In genomic region chr7:140126934-140127333, GRCm38 (mm10) we compare ENCODE assay signal across 16 mouse cellular contexts. TPM values are rescaled to one million over a fixed set of nuclear protein-coding genes. Genes with fewer than 3 reads are reported as not detected.
DNase-seq lines count a peak whose midpoint lies in the region; ATAC-seq and TF ChIP-seq lines count a peak whose summit lies in the region.
"Had no signal": no experiment of that assay in that cellular context is flagged by ENCODE, and none has a peak within 500 bp of the region (broad histone marks: within the 10 kb centered on the region; RNA-seq: fewer than 3 reads in every experiment).

No protein-coding gene starts in this region.

- H3K4me2 ChIP-seq in liver, embryonic 11.5 days, result peak overlapping the region; percentile 19
- H3K4me2 ChIP-seq in embryonic facial prominence, embryonic 15.5 days (replicated peaks), result 0 out of 2 replicates have a peak overlapping the region, but pooled peaks have one; percentile 19
- H3K4me2 ChIP-seq in liver, embryonic 15.5 days, result peak overlapping the region; percentile 10; the same call in 1 of the 2 replicates
- H3K4me2 ChIP-seq: hindbrain, embryonic 14.5 days had no signal

- no peaks in the 10 kb centered on the region for H3K27me3 ChIP-seq in liver, embryonic 11.5 days (replicated peaks; ENCODE audit: control insufficient read depth, insufficient read depth, low read length)
- H3K27me3 ChIP-seq in embryonic facial prominence, embryonic 15.5 days, result no peaks in the 10 kb centered on the region
- no peaks in the 10 kb centered on the region for H3K27me3 ChIP-seq in liver, embryonic 15.5 days
- H3K27me3 ChIP-seq: limb, embryonic 15.5 days; neural tube, embryonic 15.5 days had no signal

- DNase-seq in liver, embryonic 11.5 days (ENCODE audit: low spot score), result no peak
- DNase-seq in liver, result no peak
- DNase-seq in ES-E14 (ENCODE audit: low read depth, low spot score), result no peak
- no peak for DNase-seq in cerebellum, adult 11 months
- no peak for DNase-seq in spleen, postnatal 14 days (ENCODE audit: low spot score in 2 of 2)
- DNase-seq in heart, postnatal 4 days, result no peak
- DNase-seq: cerebellum, postnatal 10 days; kidney, postnatal 10 days; midbrain, embryonic 14.5 days; right cerebral cortex, postnatal 25 days had no signal

- WGBS in liver, embryonic 11.5 days, result 82% methylated on average over 3 of the region's 3 CpGs
- WGBS in embryonic facial prominence, embryonic 15.5 days, result 74% methylated on average over 3 of the region's 3 CpGs
- WGBS in liver, embryonic 15.5 days (ENCODE audit: insufficient replicate concordance), result 54% methylated on average over 3 of the region's 3 CpGs

- in situ Hi-C loops in ES-E14 (cut with MboI; ENCODE audit: low sequenced_read_pairs in 2 of 2, unreplicated experiment in 2 of 2), result no loop called here

- no peaks in the 10 kb centered on the region for H3K9me3 ChIP-seq in liver, embryonic 11.5 days (ENCODE audit: control insufficient read depth, low read length)
- H3K9me3 ChIP-seq in ES-E14 (ENCODE audit: control insufficient read depth, insufficient read depth, low read depth, low read length), result no peaks in the 10 kb centered on the region
- H3K9me3 ChIP-seq in embryonic facial prominence, embryonic 15.5 days (replicated peaks), result no peaks in the 10 kb centered on the region
- no peaks in the 10 kb centered on the region for H3K9me3 ChIP-seq in liver, embryonic 15.5 days (replicated peaks)
- H3K9me3 ChIP-seq: limb, embryonic 15.5 days; neural tube, embryonic 15.5 days had no signal

- peaks cover 3% of the 10 kb centered on the region for H3K4me1 ChIP-seq in liver, embryonic 11.5 days (replicated peaks; ENCODE audit: control insufficient read depth, insufficient read depth, low read length)
- H3K4me1 ChIP-seq in ES-E14 (ENCODE audit: control insufficient read depth in 2 of 2, insufficient read depth in 2 of 2, low read length in 2 of 2, poor library complexity in 1 of 2), result peaks cover 0 to 15% of the 10 kb centered on the region in 2 experiments; a peak in 1 of 4 replicates
- H3K4me1 ChIP-seq in embryonic facial prominence, embryonic 15.5 days, result peaks cover 16% of the 10 kb centered on the region
- H3K4me1 ChIP-seq in liver, embryonic 15.5 days (replicated peaks), result peaks cover 29% of the 10 kb centered on the region

- H3K9ac ChIP-seq in liver, embryonic 11.5 days (ENCODE audit: low read depth, low read length), result no peak overlapping the region
- H3K9ac ChIP-seq in ES-E14 (ENCODE audit: insufficient read depth, low read depth, low read length, poor library complexity, severe bottlenecking), result peak overlapping the region; percentile 4; the same call in 1 of the 2 replicates
- H3K9ac ChIP-seq in embryonic facial prominence, embryonic 15.5 days, result no peak overlapping the region
- no peak overlapping the region for H3K9ac ChIP-seq in liver, embryonic 15.5 days
- H3K9ac ChIP-seq: hindbrain, embryonic 14.5 days; limb, embryonic 15.5 days; neural tube, embryonic 15.5 days had no signal

- H3K27ac ChIP-seq in liver, embryonic 11.5 days (ENCODE audit: low read depth, low read length), result no peak overlapping the region
- H3K27ac ChIP-seq in ES-E14 (ENCODE audit: insufficient read depth, low read depth, low read length, poor library complexity, severe bottlenecking), result no peak overlapping the region
- H3K27ac ChIP-seq in embryonic facial prominence, embryonic 15.5 days (replicated peaks), result no peak overlapping the region
- no peak overlapping the region for H3K27ac ChIP-seq in liver, embryonic 15.5 days (replicated peaks)
- H3K27ac ChIP-seq: hindbrain, embryonic 14.5 days; limb, embryonic 15.5 days; neural tube, embryonic 15.5 days had no signal

- no peak overlapping the region for H3K4me3 ChIP-seq in liver, embryonic 11.5 days (ENCODE audit: low read depth, low read length)
- H3K4me3 ChIP-seq in ES-E14 (ENCODE audit: insufficient read depth in 1 of 2, low read depth in 1 of 2, low read length in 2 of 2, poor library complexity in 1 of 2, severe bottlenecking in 1 of 2), result peak overlapping the region; percentile 5 to 16; a peak in 2 of 4 replicates
- no peak overlapping the region for H3K4me3 ChIP-seq in embryonic facial prominence, embryonic 15.5 days (replicated peaks)
- H3K4me3 ChIP-seq in liver, embryonic 15.5 days (replicated peaks), result no peak overlapping the region
- H3K4me3 ChIP-seq: neural tube, embryonic 15.5 days had no signal

- ATAC-seq in liver, embryonic 11.5 days (replicated peaks; ENCODE audit: low FRiP score), result no peak
- ATAC-seq in embryonic facial prominence, embryonic 15.5 days (ENCODE audit: insufficient number of reproducible peaks, low FRiP score, low TSS enrichment, low read depth), result no peak
- ATAC-seq in liver, embryonic 15.5 days (ENCODE audit: insufficient read depth), result no peak
- ATAC-seq: CD4-positive, CD25-positive, alpha-beta regulatory T cell, adult 4 months had no signal

- no peaks in the 10 kb centered on the region for H3K36me3 ChIP-seq in liver, embryonic 11.5 days (ENCODE audit: control insufficient read depth, insufficient read depth, low read length)
- H3K36me3 ChIP-seq in ES-E14 (ENCODE audit: control insufficient read depth, insufficient read depth, low read length, poor library complexity, severe bottlenecking), result peaks cover 5% of the 10 kb centered on the region; the same call in 1 of the 2 replicates
- peaks cover 20% of the 10 kb centered on the region for H3K36me3 ChIP-seq in embryonic facial prominence, embryonic 15.5 days
- peaks cover 10% of the 10 kb centered on the region; the same call in 1 of the 2 replicates for H3K36me3 ChIP-seq in liver, embryonic 15.5 days (replicated peaks)

TF ChIP-seq in ES-E14, 5 proteins besides CTCF, POLR2A, EP300 and RAD21:
- TF ChIP-seq ZNF384 (IDR thresholded peaks at IDR 0.05; ENCODE audit: low read depth, low read length) (no peak), MAFK (IDR thresholded peaks at IDR 0.05; ENCODE audit: insufficient read depth, low read depth, low read length) (no peak), ZC3H11A (IDR thresholded peaks at IDR 0.05; ENCODE audit: borderline replicate concordance, low read depth, low read length) (no peak), CHD2 (IDR thresholded peaks at IDR 0.05; ENCODE audit: low read depth, low read length) (no peak), HCFC1 (IDR thresholded peaks at IDR 0.05; ENCODE audit: borderline replicate concordance, insufficient read depth, low read length) (no peak)

RNA-seq across cellular contexts. Expression of gene Mtg1, which starts 10.4 kb away (rescaled TPM):
- 41.6 and 46.8 TPM in 2 replicates for polyA plus RNA-seq in liver, embryonic 11.5 days (2014; fragmentation: Nextera tagmentation; extraction: Ambion mirVana)
- total RNA-seq in ES-E14 (2012; rRNA removed), result 21.0 and 23.0 TPM in 2 replicates
- 22.2 and 23.2 TPM in 2 replicates for polyA plus RNA-seq in embryonic facial prominence, embryonic 15.5 days (2015; fragmentation: Nextera tagmentation; extraction: Ambion mirVana)
- 15.4 and 17.0 TPM in 2 replicates for polyA plus RNA-seq in liver, embryonic 15.5 days (2015; fragmentation: Nextera tagmentation; extraction: Ambion mirVana)
- 10 to 100 TPM; 22.3 to 25.6 TPM for total RNA-seq in heart, postnatal 4 days (2021)

RNA-seq across cellular contexts. Expression of gene Echs1, which starts 10.7 kb away (rescaled TPM):
- polyA plus RNA-seq in liver, embryonic 11.5 days (2014; fragmentation: Nextera tagmentation; extraction: Ambion mirVana), result 119 and 129 TPM in 2 replicates
- total RNA-seq in ES-E14 (2012; rRNA removed), result 47.0 and 58.3 TPM in 2 replicates
- 127 and 132 TPM in 2 replicates for polyA plus RNA-seq in embryonic facial prominence, embryonic 15.5 days (2015; fragmentation: Nextera tagmentation; extraction: Ambion mirVana)
- polyA plus RNA-seq in liver, embryonic 15.5 days (2015; fragmentation: Nextera tagmentation; extraction: Ambion mirVana), result 104 and 111 TPM in 2 replicates
- total RNA-seq in heart, postnatal 4 days (2021), result 100 to 1,000 TPM; 190 to 210 TPM

RNA-seq across cellular contexts. Expression of gene Paox, which starts 11.3 kb away (rescaled TPM):
- 18.2 and 20.7 TPM in 2 replicates for polyA plus RNA-seq in liver, embryonic 11.5 days (2014; fragmentation: Nextera tagmentation; extraction: Ambion mirVana)
- total RNA-seq in ES-E14 (2012; rRNA removed), result 9.1 and 15.5 TPM in 2 replicates
- 20.0 and 20.5 TPM in 2 replicates for polyA plus RNA-seq in embryonic facial prominence, embryonic 15.5 days (2015; fragmentation: Nextera tagmentation; extraction: Ambion mirVana)
- polyA plus RNA-seq in liver, embryonic 15.5 days (2015; fragmentation: Nextera tagmentation; extraction: Ambion mirVana), result 10.1 and 11.0 TPM in 2 replicates
- 1 to 10 TPM; 4.5 TPM for total RNA-seq in heart, postnatal 4 days (2021)

RNA-seq across cellular contexts. Expression of gene Fuom, which starts 24.7 kb away (rescaled TPM):
- 12.7 and 13.5 TPM in 2 replicates for polyA plus RNA-seq in liver, embryonic 11.5 days (2014; fragmentation: Nextera tagmentation; extraction: Ambion mirVana)
- 6.6 and 11.9 TPM in 2 replicates for total RNA-seq in ES-E14 (2012; rRNA removed)
- polyA plus RNA-seq in embryonic facial prominence, embryonic 15.5 days (2015; fragmentation: Nextera tagmentation; extraction: Ambion mirVana), result 26.9 and 29.0 TPM in 2 replicates
- 8.0 and 8.7 TPM in 2 replicates for polyA plus RNA-seq in liver, embryonic 15.5 days (2015; fragmentation: Nextera tagmentation; extraction: Ambion mirVana)
- total RNA-seq in heart, postnatal 4 days (2021), result 100 to 1,000 TPM; 106 to 119 TPM

RNA-seq across cellular contexts. Expression of gene Sprn, which starts 27.7 kb away (rescaled TPM):
- polyA plus RNA-seq in liver, embryonic 11.5 days (2014; fragmentation: Nextera tagmentation; extraction: Ambion mirVana), result not detected in 2 replicates
- 0.27 and 0.48 TPM in 2 replicates for total RNA-seq in ES-E14 (2012; rRNA removed)
- polyA plus RNA-seq in embryonic facial prominence, embryonic 15.5 days (2015; fragmentation: Nextera tagmentation; extraction: Ambion mirVana), result 0.87 and 1.3 TPM in 2 replicates
- polyA plus RNA-seq in liver, embryonic 15.5 days (2015; fragmentation: Nextera tagmentation; extraction: Ambion mirVana), result 0.08 TPM in 1 of 2 replicates, not detected in the other
- under 1 TPM; 0.17 to 0.27 TPM for total RNA-seq in heart, postnatal 4 days (2021)
- polyA plus RNA-seq: CD4-positive, CD25-positive, alpha-beta regulatory T cell, adult 4 months had no signal

Comparison
In these comparisons a context has a peak if more than half of its experiments do, and no peak if none do; other contexts are left out.
1. H3K4me3 ChIP-seq: peak in ES-E14 (2 of 2); none in liver, embryonic 11.5 days (single experiment), embryonic facial prominence, embryonic 15.5 days (single experiment) and liver, embryonic 15.5 days (single experiment).
2. Peak in every context shown above with its lines, with median percentiles within 50 percentile points of each other: H3K4me2 ChIP-seq.